Mouse (Mus musculus) midbrain, embryonic 14.5 days (tissue): ENCODE data around the gene Pth. TPM values are rescaled to one million over a fixed set of nuclear protein-coding genes. Genes with fewer than 3 reads are reported as not detected.

Experiments
- ATAC-seq: fragments of 200-750 bp; cut with Nextera tagmentation; 2 replicates; pipeline ENCODE4 v1.8.0; 2017; ENCODE audit warnings: moderate number of reproducible peaks, moderate library complexity; ENCODE audit not compliant: low FRiP score, low TSS enrichment
- DNase-seq: peaks from one replicate; pipeline ENCODE4 v3.0.0-alpha.2; 2015
- H3K27ac ChIP-seq: fragments of 300-500 bp; sonication (generic); replicated peaks from 2 replicates; pipeline ENCODE4 v1.5.1; 2014; ENCODE audit warnings: mild to moderate bottlenecking, low read depth, low read length, moderate library complexity
- H3K27me3 ChIP-seq: fragments of 300-500 bp; sonication (generic); 2 replicates; pipeline ENCODE4 v1.6.1; 2014; ENCODE audit warnings: low read length, control low read depth, mixed read lengths; ENCODE audit not compliant: control insufficient read depth, insufficient read depth
- H3K36me3 ChIP-seq: fragments of 300-500 bp; sonication (generic); 2 replicates; pipeline ENCODE4 v1.6.1; 2014; ENCODE audit warnings: low read length, control low read depth; ENCODE audit not compliant: control insufficient read depth, insufficient read depth
- H3K4me1 ChIP-seq: fragments of 300-500 bp; sonication (generic); 2 replicates; pipeline ENCODE4 v1.6.1; 2014; ENCODE audit warnings: mild to moderate bottlenecking, antibody characterized with exemption, low read length, control low read depth; ENCODE audit not compliant: control insufficient read depth, insufficient read depth
- H3K4me2 ChIP-seq: fragments of 300-500 bp; sonication (generic); 2 replicates; pipeline ENCODE4 v1.6.1; 2014; ENCODE audit warnings: mild to moderate bottlenecking, low read length, moderate library complexity
- H3K4me3 ChIP-seq: fragments of 300-500 bp; sonication (generic); replicated peaks from 2 replicates; pipeline ENCODE4 v1.5.1; 2014; ENCODE audit warnings: low read depth, low read length
- H3K9ac ChIP-seq: fragments of 300-500 bp; sonication (generic); replicated peaks from 2 replicates; pipeline ENCODE4 v1.6.1; 2014; ENCODE audit warnings: mild to moderate bottlenecking, low read length, moderate library complexity
- H3K9me3 ChIP-seq: fragments of 300-500 bp; sonication (generic); 2 replicates; pipeline ENCODE4 v1.6.1; 2016; ENCODE audit warnings: low read length, control low read depth, mixed read lengths; ENCODE audit not compliant: control insufficient read depth
- WGBS: fragments of 180-500 bp; shearing (Covaris S2); extraction: QIAGEN DNeasy Blood & Tissue Kit; methylation state at CpG from one replicate; pipeline ENCODE4 v1.1.7; 2014; 5-methylcytosine and 5-hydroxymethylcytosine counted together
- polyA plus RNA-seq: library from polyadenylated mRNA; unstranded; fragments of >200 nt; fragmentation: Nextera tagmentation; extraction: Ambion mirVana; gene quantifications from 2 replicates; pipeline ENCODE4 v1.2.1, GENCODE M21; 2014

The Pth gene
- polyA plus RNA-seq, 1 experiment from 2014 or later, result not detected

- H3K4me2 ChIP-seq, result no peak overlapping the region
- WGBS, result 61% methylated on average over 5 of the region's 5 CpGs
- no peaks in the 10 kb centered on the region for H3K9me3 ChIP-seq
- H3K27ac ChIP-seq, result no peak overlapping the region
- no peaks in the 10 kb centered on the region for H3K36me3 ChIP-seq
- H3K4me3 ChIP-seq, result no peak overlapping the region
- H3K27me3 ChIP-seq, result no peaks in the 10 kb centered on the region
- no peak overlapping the region for H3K9ac ChIP-seq
- H3K4me1 ChIP-seq, result no peaks in the 10 kb centered on the region
- no peak for DNase-seq
- ATAC-seq, result no peak
These were observed 20.3 kb upstream of the Pth start for GRCm38 (mm10) chr7:113408712-113409111.

- ATAC-seq (no peak), DNase-seq (no peak)
- no peak overlapping the region for H3K9ac ChIP-seq
- H3K27me3 ChIP-seq, result no peaks in the 10 kb centered on the region
- no peak overlapping the region for H3K27ac ChIP-seq
- H3K4me1 ChIP-seq, result no peaks in the 10 kb centered on the region
- no peak overlapping the region for H3K4me2 ChIP-seq
- H3K36me3 ChIP-seq, result no peaks in the 10 kb centered on the region
- no peak overlapping the region for H3K4me3 ChIP-seq
- no peaks in the 10 kb centered on the region for H3K9me3 ChIP-seq
These were observed 9.7 kb upstream of the Pth start for GRCm38 (mm10) chr7:113398083-113398482.

GRCm38 (mm10) chr7:113396661-113397060 is 8.3 kb upstream of the Pth start:
- ATAC-seq (no peak), DNase-seq (no peak)
- H3K4me3 ChIP-seq, result no peak overlapping the region
- no peaks in the 10 kb centered on the region for H3K27me3 ChIP-seq
- no peaks in the 10 kb centered on the region for H3K4me1 ChIP-seq
- no peak overlapping the region for H3K4me2 ChIP-seq
- H3K9me3 ChIP-seq, result no peaks in the 10 kb centered on the region
- H3K27ac ChIP-seq, result no peak overlapping the region
- no peak overlapping the region for H3K9ac ChIP-seq
- H3K36me3 ChIP-seq, result no peaks in the 10 kb centered on the region
- 92% methylated on average over 4 of the region's 4 CpGs for WGBS

GRCm38 (mm10) chr7:113391619-113392018 is 3.2 kb upstream of the Pth start:
- no peak overlapping the region for H3K9ac ChIP-seq
- WGBS, result 92% methylated on average over 2 of the region's 2 CpGs
- no peak overlapping the region for H3K4me2 ChIP-seq
- H3K27ac ChIP-seq, result no peak overlapping the region
- H3K4me3 ChIP-seq, result no peak overlapping the region
- H3K36me3 ChIP-seq, result no peaks in the 10 kb centered on the region
- DNase-seq (no peak), ATAC-seq (no peak)
- no peaks in the 10 kb centered on the region for H3K27me3 ChIP-seq
- no peaks in the 10 kb centered on the region for H3K9me3 ChIP-seq
- H3K4me1 ChIP-seq, result no peaks in the 10 kb centered on the region

- H3K9me3 ChIP-seq, result no peaks in the 10 kb centered on the region
- no peaks in the 10 kb centered on the region for H3K4me1 ChIP-seq
- no peak overlapping the region for H3K9ac ChIP-seq
- no peaks in the 10 kb centered on the region for H3K27me3 ChIP-seq
- ATAC-seq (peak; percentile 53; the same call in 1 of the 2 replicates), DNase-seq (peak; percentile 90)
- WGBS, result 32% methylated on average over 7 of the region's 7 CpGs
- no peak overlapping the region for H3K27ac ChIP-seq
- no peak overlapping the region for H3K4me3 ChIP-seq
- H3K36me3 ChIP-seq, result no peaks in the 10 kb centered on the region
- H3K4me2 ChIP-seq, result no peak overlapping the region
These were observed 10.3 kb downstream of the Pth start for GRCm38 (mm10) chr7:113377875-113378658.

GRCm38 (mm10) chr7:113372682-113373081 is 15.7 kb downstream of the Pth start:
- H3K4me1 ChIP-seq, result peaks cover 12% of the 10 kb centered on the region
- H3K9ac ChIP-seq, result no peak overlapping the region
- H3K9me3 ChIP-seq, result no peaks in the 10 kb centered on the region
- H3K27ac ChIP-seq, result no peak overlapping the region
- no peak for ATAC-seq
- DNase-seq, result no peak
- no peaks in the 10 kb centered on the region for H3K27me3 ChIP-seq
- no peak overlapping the region for H3K4me2 ChIP-seq
- WGBS, result 77% methylated on average over 1 of the region's 1 CpGs
- no peaks in the 10 kb centered on the region for H3K36me3 ChIP-seq
- no peak overlapping the region for H3K4me3 ChIP-seq

GRCm38 (mm10) chr7:113369620-113370340 is 18.6 kb downstream of the Pth start:
- WGBS, result under 1% methylated on average over 44 of the region's 44 CpGs
- peak overlapping the region; percentile 94 for H3K4me3 ChIP-seq
- no peaks in the 10 kb centered on the region for H3K9me3 ChIP-seq
- DNase-seq (peak; percentile 80), ATAC-seq (peak; percentile 78)
- H3K27ac ChIP-seq, result peak overlapping the region; percentile 93
- H3K36me3 ChIP-seq, result no peaks in the 10 kb centered on the region
- peak overlapping the region; percentile 98 for H3K9ac ChIP-seq
- no peaks in the 10 kb centered on the region for H3K27me3 ChIP-seq
- peak overlapping the region; percentile 81 for H3K4me2 ChIP-seq
- H3K4me1 ChIP-seq, result peaks cover 19% of the 10 kb centered on the region

GRCm38 (mm10) chr7:113368746-113369619 is 19.4 kb downstream of the Pth start, which contains the start of gene Btbd10:
TSS of gene Btbd10 (minus strand) at chr7:113369392.
- H3K4me3 ChIP-seq, result peak within 1 kb of the TSS; percentile 94
- H3K9me3 ChIP-seq, result no peaks in the 10 kb centered on the region
- no peaks in the 10 kb centered on the region for H3K36me3 ChIP-seq
- peak within 1 kb of the TSS; percentile 93 for H3K27ac ChIP-seq
- H3K27me3 ChIP-seq, result no peaks in the 10 kb centered on the region
- DNase-seq (peak; percentile 100), ATAC-seq (peak; percentile 98)
- peak within 1 kb of the TSS; percentile 81 for H3K4me2 ChIP-seq
- under 1% methylated on average over 64 of the region's 64 CpGs for WGBS
- H3K9ac ChIP-seq, result peak within 1 kb of the TSS; percentile 98
- H3K4me1 ChIP-seq, result peaks cover 19% of the 10 kb centered on the region
